Comparison of ENCODE assay signal across 8 mouse cellular contexts in genomic region chr12:3390577-3391262, GRCm38 (mm10). TPM values are rescaled to one million over a fixed set of nuclear protein-coding genes. Genes with fewer than 3 reads are reported as not detected.
DNase-seq lines count a peak whose midpoint lies in the region; ATAC-seq lines count a peak whose summit lies in the region.

No protein-coding gene starts in this region.

- 37% methylated on average over 12 of the region's 12 CpGs for WGBS in hindbrain, embryonic 16.5 days

- ATAC-seq in hindbrain, embryonic 16.5 days = peak; percentile 54

- no peak overlapping the region for H3K4me2 ChIP-seq in hindbrain, embryonic 16.5 days (ENCODE audit: low read length)

- H3K27me3 ChIP-seq in hindbrain, embryonic 16.5 days (replicated peaks; ENCODE audit: control insufficient read depth, insufficient read depth, low read length) = no peaks in the 10 kb centered on the region

- peak; percentile 63 for DNase-seq in T-cell, adult 2 months (ENCODE audit: low spot score)
- DNase-seq in cerebellum, postnatal 14 days = peak; percentile 85 to 89
- peak; percentile 73 to 77 for DNase-seq in frontal cortex, postnatal 14 days (ENCODE audit: low spot score in 2 of 2)
- DNase-seq in layer of hippocampus, postnatal 36 days = peak; percentile 85 to 86
- DNase-seq in lung, postnatal 4 days = peak; percentile 77 to 85
- DNase-seq in retina, postnatal 7 days (ENCODE audit: low read depth, low spot score) = peak; percentile 65
- DNase-seq in thymus, postnatal 4 days = peak; percentile 91

- no peaks in the 10 kb centered on the region for H3K9me3 ChIP-seq in hindbrain, embryonic 16.5 days (ENCODE audit: control insufficient read depth, low read length)

- H3K4me1 ChIP-seq in hindbrain, embryonic 16.5 days (ENCODE audit: control insufficient read depth, insufficient read depth, low read depth, low read length) = peaks cover 4% of the 10 kb centered on the region; the same call in 1 of the 2 replicates

- no peak overlapping the region for H3K27ac ChIP-seq in hindbrain, embryonic 16.5 days (ENCODE audit: low read depth, low read length)

- no peak overlapping the region for H3K9ac ChIP-seq in hindbrain, embryonic 16.5 days (ENCODE audit: low read depth, low read length)

- peaks cover 36% of the 10 kb centered on the region for H3K36me3 ChIP-seq in hindbrain, embryonic 16.5 days (ENCODE audit: control insufficient read depth, insufficient read depth, low read length)

- no peak overlapping the region for H3K4me3 ChIP-seq in hindbrain, embryonic 16.5 days (ENCODE audit: low read length)

RNA-seq across cellular contexts. Expression of gene Kif3c, which starts 25.8 kb away (rescaled TPM):
- polyA plus RNA-seq in hindbrain, embryonic 16.5 days (2015; fragmentation: Nextera tagmentation; extraction: Ambion mirVana) = 75.9 and 91.8 TPM in 2 replicates
- total RNA-seq in layer of hippocampus, postnatal 36 days (2021) = 100 to 1,000 TPM; 163 to 168 TPM

RNA-seq across cellular contexts. Expression of gene Asxl2, which starts 35.9 kb away (rescaled TPM):
- 10.1 and 11.2 TPM in 2 replicates for polyA plus RNA-seq in hindbrain, embryonic 16.5 days (2015; fragmentation: Nextera tagmentation; extraction: Ambion mirVana)
- 10 to 100 TPM; 31.0 to 31.6 TPM for total RNA-seq in layer of hippocampus, postnatal 36 days (2021)
